Mouse (Mus musculus): ENCODE data around the gene Zfp36. TPM values are rescaled to one million over a fixed set of nuclear protein-coding genes. Genes with fewer than 3 reads are reported as not detected.

Gene Zfp36
- polyA plus RNA-seq, 2 experiments: 12.3 to 16.0 TPM

DNA sequence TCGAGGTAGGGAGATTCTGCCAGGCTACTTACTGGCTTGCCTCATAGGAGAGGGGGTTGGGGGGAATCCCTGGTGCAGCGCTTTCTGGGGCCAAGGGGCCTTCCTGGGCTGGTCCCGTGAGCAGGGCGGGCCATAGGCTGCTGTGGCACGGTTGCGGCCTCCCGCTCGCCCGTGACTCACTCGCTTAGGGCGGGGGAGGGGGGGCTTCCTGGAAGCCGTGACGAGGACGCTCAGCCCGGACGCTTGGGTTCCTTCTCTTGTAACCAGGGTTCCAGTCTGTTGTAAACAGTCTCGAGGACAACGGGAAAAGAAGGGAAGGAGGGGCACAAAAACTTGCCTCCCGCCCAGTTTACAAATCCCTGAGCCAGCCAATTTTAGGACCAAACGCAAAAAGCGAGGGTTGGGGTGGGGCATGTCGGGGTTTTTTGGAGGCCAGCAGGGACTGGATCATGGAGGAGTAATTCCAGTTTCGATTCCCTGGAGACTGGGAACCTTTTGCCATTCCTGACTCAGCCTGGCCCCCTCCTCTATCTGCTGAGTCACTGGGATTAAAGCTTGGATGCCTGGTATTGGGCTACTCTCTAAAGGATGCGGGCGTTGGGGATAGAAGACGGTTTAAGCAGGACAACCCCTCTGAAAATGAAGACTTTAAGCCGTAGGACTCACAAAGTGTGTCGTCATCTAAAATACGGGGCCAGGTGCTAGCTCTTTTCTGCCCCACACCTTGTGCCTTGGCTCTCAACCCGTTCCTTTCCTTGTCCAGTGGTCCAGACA lies 1.2 kb upstream of the Zfp36 start:
- Histone ChIP-seq H3K4me1 (ENCODE audit: control insufficient read depth, insufficient read depth, low read length) (peaks cover 63% of the 10 kb centered on the region), H3K4me3 (replicated peaks; ENCODE audit: low read length) (peak overlapping the region; percentile 36), H3K27me3 (ENCODE audit: control insufficient read depth, insufficient read depth, low read length) (no peaks in the 10 kb centered on the region), H3K4me2 (replicated peaks; ENCODE audit: low read depth, low read length, severe bottlenecking) (peak overlapping the region; percentile 79), H3K27ac (replicated peaks; ENCODE audit: low read depth, low read length) (peak overlapping the region; percentile 95), H3K9ac (ENCODE audit: low read depth, low read length, severe bottlenecking) (peak overlapping the region; percentile 62), H3K9me3 (ENCODE audit: control insufficient read depth, low read length) (no peaks in the 10 kb centered on the region), H3K36me3 (ENCODE audit: control insufficient read depth, insufficient read depth, low read length) (peaks cover 11% of the 10 kb centered on the region)
- WGBS: 4% methylated on average over 30 of the region's 30 CpGs
- no peak for TF ChIP-seq POLR2A (IDR thresholded peaks at IDR 0.05; ENCODE audit: borderline replicate concordance, extremely low read depth, insufficient read depth, insufficient read length)
- DNase-seq (ENCODE audit: low spot score) (peak; percentile 62), ATAC-seq (ENCODE audit: low FRiP score, low read depth) (peak; percentile 21)

- H3K4me2 ChIP-seq (replicated peaks; ENCODE audit: low read depth, low read length, severe bottlenecking): peak overlapping the region; percentile 94
- ATAC-seq (ENCODE audit: low FRiP score, low read depth) (peak; percentile 41), DNase-seq (ENCODE audit: low spot score) (peak; percentile 94)
- 1% methylated on average over 51 of the region's 53 CpGs for WGBS
- H3K4me3 ChIP-seq (replicated peaks; ENCODE audit: low read length): peak overlapping the region; percentile 73
- H3K27me3 ChIP-seq (ENCODE audit: control insufficient read depth, insufficient read depth, low read length): no peaks in the 10 kb centered on the region
- peaks cover 11% of the 10 kb centered on the region for H3K36me3 ChIP-seq (ENCODE audit: control insufficient read depth, insufficient read depth, low read length)
- peak overlapping the region; percentile 77 for H3K27ac ChIP-seq (replicated peaks; ENCODE audit: low read depth, low read length)
- H3K9me3 ChIP-seq (ENCODE audit: control insufficient read depth, low read length): no peaks in the 10 kb centered on the region
- TF ChIP-seq POLR2A (IDR thresholded peaks at IDR 0.05; ENCODE audit: borderline replicate concordance, extremely low read depth, insufficient read depth, insufficient read length): peak; percentile 81; the same call in 1 of the 2 replicates
- peak overlapping the region; percentile 75 for H3K9ac ChIP-seq (ENCODE audit: low read depth, low read length, severe bottlenecking)
- H3K4me1 ChIP-seq (ENCODE audit: control insufficient read depth, insufficient read depth, low read length): peaks cover 72% of the 10 kb centered on the region
Measured at GRCm38 (mm10) chr7:28378769-28379651, 1.0 kb downstream of the Zfp36 start.

- Histone ChIP-seq H3K9ac (ENCODE audit: low read depth, low read length, severe bottlenecking) (peak overlapping the region; percentile 75), H3K4me1 (ENCODE audit: control insufficient read depth, insufficient read depth, low read length) (peaks cover 68% of the 10 kb centered on the region), H3K9me3 (ENCODE audit: control insufficient read depth, low read length) (no peaks in the 10 kb centered on the region), H3K36me3 (ENCODE audit: control insufficient read depth, insufficient read depth, low read length) (peaks cover 11% of the 10 kb centered on the region), H3K4me2 (replicated peaks; ENCODE audit: low read depth, low read length, severe bottlenecking) (peak overlapping the region; percentile 94), H3K27me3 (ENCODE audit: control insufficient read depth, insufficient read depth, low read length) (no peaks in the 10 kb centered on the region), H3K27ac (replicated peaks; ENCODE audit: low read depth, low read length) (peak overlapping the region; percentile 77), H3K4me3 (replicated peaks; ENCODE audit: low read length) (peak overlapping the region; percentile 73)
- no peak for TF ChIP-seq POLR2A (IDR thresholded peaks at IDR 0.05; ENCODE audit: borderline replicate concordance, extremely low read depth, insufficient read depth, insufficient read length)
- DNase-seq (ENCODE audit: low spot score): peak; percentile 51
- ATAC-seq (ENCODE audit: low FRiP score, low read depth): no peak
- 37% methylated on average over 32 of the region's 32 CpGs for WGBS
Measured at GRCm38 (mm10) chr7:28378066-28378690, 1.9 kb downstream of the Zfp36 start.

DNA sequence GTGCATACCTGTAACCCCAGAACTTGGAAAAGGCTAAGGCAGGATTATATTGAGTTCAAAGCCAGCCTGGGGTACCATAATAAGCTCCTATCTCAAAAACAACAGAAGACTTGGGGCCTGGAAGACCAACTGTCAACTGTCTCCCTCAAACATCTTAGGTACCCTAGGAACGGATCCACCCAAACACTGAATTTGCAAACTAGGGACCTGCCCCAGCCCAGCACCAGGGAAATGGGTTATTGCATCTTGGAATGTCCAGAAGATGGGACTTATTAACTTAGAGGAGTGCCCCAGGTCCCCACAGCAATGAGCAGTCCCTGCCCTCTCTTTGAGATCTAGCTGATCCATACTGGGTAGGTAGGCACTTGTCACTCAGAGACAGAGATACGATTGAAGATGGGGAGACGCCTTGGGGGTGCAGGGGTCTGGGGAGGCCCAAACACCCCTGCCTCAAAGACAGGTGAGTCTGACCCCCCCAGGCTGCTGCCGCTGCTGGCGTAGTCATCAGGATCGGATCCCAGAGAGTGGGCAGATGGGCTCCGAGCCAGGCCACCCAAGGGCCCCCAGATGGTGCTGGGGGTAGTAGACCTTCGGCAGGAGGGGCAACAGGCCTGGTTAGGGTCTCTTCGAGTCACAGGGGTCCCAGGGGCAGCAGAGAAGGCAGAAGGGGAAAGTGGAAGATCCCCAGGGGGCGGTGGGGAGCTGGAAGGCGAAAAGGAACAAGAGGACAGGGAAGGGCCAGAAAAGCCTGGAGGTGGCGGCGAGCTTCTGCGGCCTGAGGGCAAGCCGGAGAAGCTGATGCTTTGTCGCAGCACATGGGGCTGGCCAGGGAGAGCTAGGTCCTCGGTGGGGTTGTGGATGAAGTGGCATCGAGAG lies 2.6 kb downstream of the Zfp36 start:
- Histone ChIP-seq H3K4me2 (replicated peaks; ENCODE audit: low read depth, low read length, severe bottlenecking) (peak overlapping the region; percentile 94), H3K4me3 (replicated peaks; ENCODE audit: low read length) (peak overlapping the region; percentile 73), H3K9ac (ENCODE audit: low read depth, low read length, severe bottlenecking) (peak overlapping the region; percentile 75), H3K27ac (replicated peaks; ENCODE audit: low read depth, low read length) (no peak overlapping the region), H3K27me3 (ENCODE audit: control insufficient read depth, insufficient read depth, low read length) (no peaks in the 10 kb centered on the region), H3K36me3 (ENCODE audit: control insufficient read depth, insufficient read depth, low read length) (peaks cover 11% of the 10 kb centered on the region), H3K4me1 (ENCODE audit: control insufficient read depth, insufficient read depth, low read length) (peaks cover 60% of the 10 kb centered on the region), H3K9me3 (ENCODE audit: control insufficient read depth, low read length) (no peaks in the 10 kb centered on the region)
- WGBS: 73% methylated on average over 18 of the region's 18 CpGs
- no peak for TF ChIP-seq POLR2A (IDR thresholded peaks at IDR 0.05; ENCODE audit: borderline replicate concordance, extremely low read depth, insufficient read depth, insufficient read length)
- no peak for ATAC-seq (ENCODE audit: low FRiP score, low read depth)
- DNase-seq (ENCODE audit: low spot score): no peak

Measured in limb, embryonic 14.5 days (tissue).